In the genomic region with DNA sequence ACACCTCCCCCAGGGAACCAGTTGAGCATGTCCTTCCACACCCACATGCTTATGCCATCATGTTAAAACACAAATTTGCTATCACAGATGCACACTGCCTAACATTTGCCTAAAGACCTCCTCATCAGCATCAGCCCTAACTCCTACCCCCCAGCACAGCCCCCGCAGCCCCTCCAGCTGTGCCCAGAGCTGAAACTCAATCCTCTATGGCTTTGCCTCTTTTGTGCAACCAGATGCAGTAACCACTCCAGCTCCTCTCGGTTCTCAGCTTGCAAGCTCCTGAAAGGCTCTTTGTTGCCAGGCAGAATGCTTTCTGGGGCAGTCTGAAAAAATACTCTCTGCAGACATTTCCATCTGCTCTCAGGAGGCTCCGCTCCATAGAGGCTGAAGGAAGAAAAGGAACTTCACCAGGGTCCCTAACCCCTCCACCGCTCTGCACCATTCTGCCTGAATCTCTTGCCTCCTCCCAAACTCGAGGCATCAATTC, we compare ENCODE assay signal across 8 mouse cellular contexts.
DNase-seq lines count a peak whose midpoint lies in the region; ATAC-seq and TF ChIP-seq lines count a peak whose summit lies in the region.

No protein-coding gene starts in this region.

- ATAC-seq in cerebellum, adult (ENCODE audit: insufficient number of reproducible peaks, low FRiP score, low TSS enrichment), result peak; percentile 16; the same call in 1 of the 2 replicates
- ATAC-seq in forebrain, embryonic 12.5 days (ENCODE audit: low FRiP score), result peak; percentile 82
- peak; percentile 82 for ATAC-seq in midbrain, postnatal 0 days (ENCODE audit: low FRiP score)

- TF ChIP-seq CTCF in midbrain, postnatal 0 days (IDR thresholded peaks at IDR 0.05), result no peak

- peaks cover 77% of the 10 kb centered on the region for H3K4me1 ChIP-seq in forebrain, embryonic 12.5 days
- H3K4me1 ChIP-seq in midbrain, postnatal 0 days (ENCODE audit: insufficient read depth, low read length), result peaks cover 34% of the 10 kb centered on the region

- H3K27me3 ChIP-seq in forebrain, embryonic 12.5 days, result no peaks in the 10 kb centered on the region
- H3K27me3 ChIP-seq in midbrain, postnatal 0 days (ENCODE audit: insufficient read depth, low read length), result no peaks in the 10 kb centered on the region

- 1% methylated on average over 5 of the region's 5 CpGs for WGBS in forebrain, embryonic 12.5 days
- 9% methylated on average over 5 of the region's 5 CpGs for WGBS in midbrain, postnatal 0 days

- H3K4me2 ChIP-seq in forebrain, embryonic 12.5 days, result peak overlapping the region; percentile 19; the same call in 1 of the 2 replicates
- H3K4me2 ChIP-seq in midbrain, postnatal 0 days (ENCODE audit: low read depth, low read length, poor library complexity, severe bottlenecking), result peak overlapping the region; percentile 3; the same call in 1 of the 2 replicates

- peak overlapping the region; percentile 5; the same call in 1 of the 2 replicates for H3K9ac ChIP-seq in forebrain, embryonic 12.5 days
- no peak overlapping the region for H3K9ac ChIP-seq in midbrain, postnatal 0 days (replicated peaks; ENCODE audit: low read length, poor library complexity, severe bottlenecking)

- H3K9me3 ChIP-seq in forebrain, embryonic 12.5 days, result no peaks in the 10 kb centered on the region
- no peaks in the 10 kb centered on the region for H3K9me3 ChIP-seq in midbrain, postnatal 0 days (ENCODE audit: low read length)

- H3K36me3 ChIP-seq in forebrain, embryonic 12.5 days (replicated peaks), result peaks cover 3% of the 10 kb centered on the region; the same call in 1 of the 2 replicates
- H3K36me3 ChIP-seq in midbrain, postnatal 0 days (ENCODE audit: insufficient read depth, low read length), result no peaks in the 10 kb centered on the region

- peak overlapping the region; percentile 97 for H3K27ac ChIP-seq in forebrain, embryonic 12.5 days
- peak overlapping the region; percentile 53 for H3K27ac ChIP-seq in midbrain, postnatal 0 days (ENCODE audit: low read depth, low read length)

- no peak overlapping the region for H3K4me3 ChIP-seq in forebrain, embryonic 12.5 days (replicated peaks)
- no peak overlapping the region for H3K4me3 ChIP-seq in midbrain, postnatal 0 days (ENCODE audit: low read depth, low read length)

- no peak for DNase-seq in cerebellum, adult 11-12 months
- peak; percentile 49 to 64 for DNase-seq in layer of hippocampus, postnatal 10 days (ENCODE audit: low spot score in 2 of 2)
- peak; percentile 85 for DNase-seq in midbrain, postnatal 0 days (ENCODE audit: low spot score)
- DNase-seq in thymus, postnatal 10 days (ENCODE audit: low spot score in 2 of 2), result no peak
- no peak for DNase-seq in ovary, postnatal 14 days (ENCODE audit: low spot score)
- DNase-seq in T-cell, adult 2 months (ENCODE audit: low spot score), result no peak

Comparison
In these comparisons a context has a peak if more than half of its experiments do, and no peak if none do; other contexts are left out.
1. ATAC-seq: peak in every context shown above with its lines; median percentile 82 in forebrain, embryonic 12.5 days; 82 in midbrain, postnatal 0 days; 16 in cerebellum, adult.
2. DNase-seq: peak in layer of hippocampus, postnatal 10 days (2 of 2) and midbrain, postnatal 0 days (single experiment); none in cerebellum, adult 11-12 months (single experiment), thymus, postnatal 10 days (0 of 2), ovary, postnatal 14 days (single experiment) and T-cell, adult 2 months (single experiment).